In genomic region chr1:147802759-147803158, GRCm38 (mm10) we compare ENCODE assay signal across 17 mouse cellular contexts.
DNase-seq lines count a peak whose midpoint lies in the region; TF ChIP-seq lines count a peak whose summit lies in the region.
"Had no signal": no experiment of that assay in that cellular context is flagged by ENCODE, and none has a peak within 500 bp of the region (broad histone marks: within the 10 kb centered on the region; RNA-seq: fewer than 3 reads in every experiment).

No protein-coding gene starts in this region.

- H3K36me3 ChIP-seq in C2C12 (ENCODE audit: control insufficient read depth, insufficient read depth) (no peaks in the 10 kb centered on the region), myocyte (ENCODE audit: control insufficient read depth, insufficient read depth) (no peaks in the 10 kb centered on the region)
- H3K36me3 ChIP-seq: embryonic facial prominence, embryonic 10.5 days; embryonic facial prominence, embryonic 12.5 days; G1E had no signal

- H3K79me2 ChIP-seq in C2C12 (ENCODE audit: control insufficient read depth, insufficient read depth), result no peaks in the 10 kb centered on the region
- H3K79me2 ChIP-seq in myocyte (ENCODE audit: control insufficient read depth, insufficient read depth), result no peaks in the 10 kb centered on the region

- H3K27me3 ChIP-seq in C2C12 (ENCODE audit: control insufficient read depth, insufficient read depth, insufficient read length) (no peaks in the 10 kb centered on the region), myocyte (ENCODE audit: control insufficient read depth, insufficient read depth, insufficient read length) (no peaks in the 10 kb centered on the region)
- H3K27me3 ChIP-seq: CH12.LX; embryonic facial prominence, embryonic 12.5 days had no signal

- peak; percentile 37 for DNase-seq in 3T3-L1 (ENCODE audit: low read depth, low spot score)
- DNase-seq in urinary bladder, postnatal 25 days (ENCODE audit: low spot score), result no peak
- DNase-seq in right cerebral cortex, postnatal 4 days, result no peak
- DNase-seq: adrenal gland, adult 2 months; adrenal gland, postnatal 10 days; adrenal gland, postnatal 25 days; cerebellum, adult 11-12 months; cerebellum, adult 2 months; cerebellum, adult 9-10 months; cerebellum, postnatal 10 days; cerebellum, postnatal 25 days had no signal

- H3K4me3 ChIP-seq in C2C12 (ENCODE audit: insufficient read depth, poor library complexity, severe bottlenecking) (no peak overlapping the region), myocyte (no peak overlapping the region)
- H3K4me3 ChIP-seq: embryonic facial prominence, embryonic 10.5 days; embryonic facial prominence, embryonic 12.5 days had no signal

- TF ChIP-seq POLR2A in myocyte (IDR thresholded peaks at IDR 0.05; ENCODE audit: insufficient read length, low read depth), result no peak

- H3K4me2 ChIP-seq in myocyte (ENCODE audit: low read depth), result peak overlapping the region; percentile 27
- H3K4me2 ChIP-seq: embryonic facial prominence, embryonic 12.5 days had no signal

- TF ChIP-seq CTCF in C2C12 (IDR thresholded peaks at IDR 0.05; ENCODE audit: control insufficient read depth, insufficient read depth, insufficient read length), result no peak

- no peak overlapping the region for H3ac ChIP-seq in C2C12 (ENCODE audit: control insufficient read depth, insufficient read length, low read depth)
- H3ac ChIP-seq in myocyte (ENCODE audit: control insufficient read depth, insufficient read length), result no peak overlapping the region

- no peaks in the 10 kb centered on the region for H3K79me3 ChIP-seq in C2C12 (ENCODE audit: low read depth)

TF ChIP-seq in C2C12, 6 proteins besides CTCF, POLR2A, EP300 and RAD21:
- TF ChIP-seq USF1 (IDR thresholded peaks at IDR 0.05; ENCODE audit: low read depth) (no peak), MYOG (IDR thresholded peaks at IDR 0.05; ENCODE audit: control insufficient read depth, extremely low read depth, insufficient read length) (no peak), CEBPB (IDR thresholded peaks at IDR 0.05; ENCODE audit: low read depth) (no peak), MYOD1 (IDR thresholded peaks at IDR 0.05; ENCODE audit: control insufficient read depth, insufficient read length, low read depth) (peak; percentile 35), MAX (IDR thresholded peaks at IDR 0.05) (no peak), FOSL1 (IDR thresholded peaks at IDR 0.05; ENCODE audit: insufficient read depth, low read length, poor library complexity, severe bottlenecking) (peak; percentile 87)

TF ChIP-seq in myocyte, 11 proteins besides CTCF, POLR2A, EP300 and RAD21:
- TF ChIP-seq SRF (IDR thresholded peaks at IDR 0.05; ENCODE audit: control insufficient read depth, insufficient read length, low read depth), result no peak
- TF ChIP-seq CEBPB (IDR thresholded peaks at IDR 0.05; ENCODE audit: insufficient read depth, poor library complexity, severe bottlenecking), result peak; percentile 35; the same call in 1 of the 2 replicates
TF ChIP-seq in myocyte: peak in this region for 1.
